Mouse (Mus musculus) lung, adult 2 months (tissue): Measurements from ENCODE around the gene Aurkc. TPM values are rescaled to one million over a fixed set of nuclear protein-coding genes. Genes with fewer than 3 reads are reported as not detected.
"Not testable (repeated sequence)": the region's sequence is repeated elsewhere in the genome, so short reads cannot be mapped to it uniquely, and the experiment has no call there.

Source experiments
- DNase-seq: peaks from one replicate; pipeline ENCODE4 v3.0.0; 2022
- H3K4me1 ChIP-seq: fragments of 200-500 bp; 2 replicates; pipeline ENCODE4 v1.6.1; 2011; ENCODE audit warnings: low read length; ENCODE audit not compliant: control insufficient read depth, insufficient read depth
- H3K4me3 ChIP-seq: fragments of 200-500 bp; replicated peaks from 2 replicates; pipeline ENCODE3; 2011; ENCODE audit warnings: low read depth, mild to moderate bottlenecking, control low read depth, low read length; ENCODE audit errors: extremely low read depth
- CTCF ChIP-seq: fragments of 200-500 bp; IDR thresholded peaks from 2 replicates; pipeline ENCODE4 v1.5.1; 2011; ENCODE audit warnings: mild to moderate bottlenecking, low read length, control low read depth; ENCODE audit not compliant: insufficient read depth
- POLR2A ChIP-seq: fragments of 200-500 bp; IDR thresholded peaks from 2 replicates; pipeline ENCODE4 v1.6.1; 2011; ENCODE audit warnings: low read depth, mild to moderate bottlenecking, control low read depth, low read length, borderline replicate concordance; ENCODE audit errors: extremely low read depth
- WGBS: fragments of 180-500 bp; shearing (Covaris S2); methylation state at CpG from one replicate; pipeline ENCODE4 v1.1.7; 2018; 5-methylcytosine and 5-hydroxymethylcytosine counted together
- polyA plus RNA-seq: library from polyadenylated mRNA; depleted of rRNA; stranded (reverse); fragments of >200 nt; gene quantifications from 2 replicates; pipeline ENCODE4 v1.2.3, GENCODE M21; 2012; rRNA removed

The Aurkc gene
- polyA plus RNA-seq, result 0.21 TPM in 1 of 2 replicates, not detected in the other

GRCm38 (mm10) chr7:6995251-6995650, at the start of gene Aurkc:
Aurkc (plus strand) TSS chr7:6995300.
- 67% methylated on average over 11 of the region's 11 CpGs for WGBS
- DNase-seq, H3K4me3 ChIP-seq, H3K4me1 ChIP-seq: not testable (repeated sequence)

DNA sequence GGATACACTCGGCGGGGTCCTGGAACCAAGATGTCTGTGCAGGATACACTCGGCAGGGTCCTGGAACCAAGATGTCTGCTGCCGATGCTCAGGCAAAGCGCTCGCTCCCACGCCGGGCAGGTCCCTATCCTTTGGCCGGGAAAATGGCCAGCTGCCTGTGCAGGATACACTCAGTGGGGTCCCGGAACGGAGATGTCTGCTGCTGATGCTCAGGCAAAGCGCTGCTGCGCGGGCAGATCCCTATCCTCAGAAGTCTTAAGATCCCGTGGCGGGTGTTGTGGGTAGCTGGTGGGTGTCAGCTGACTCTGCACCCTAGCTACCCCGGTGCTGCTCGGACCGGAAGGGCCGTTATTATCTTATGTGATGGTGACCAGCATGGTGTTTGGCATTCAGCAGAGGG, 47.0 kb upstream of the Aurkc start:
- H3K4me1 ChIP-seq, DNase-seq: not testable (repeated sequence)
- WGBS, result 90% methylated on average over 20 of the region's 20 CpGs

DNA sequence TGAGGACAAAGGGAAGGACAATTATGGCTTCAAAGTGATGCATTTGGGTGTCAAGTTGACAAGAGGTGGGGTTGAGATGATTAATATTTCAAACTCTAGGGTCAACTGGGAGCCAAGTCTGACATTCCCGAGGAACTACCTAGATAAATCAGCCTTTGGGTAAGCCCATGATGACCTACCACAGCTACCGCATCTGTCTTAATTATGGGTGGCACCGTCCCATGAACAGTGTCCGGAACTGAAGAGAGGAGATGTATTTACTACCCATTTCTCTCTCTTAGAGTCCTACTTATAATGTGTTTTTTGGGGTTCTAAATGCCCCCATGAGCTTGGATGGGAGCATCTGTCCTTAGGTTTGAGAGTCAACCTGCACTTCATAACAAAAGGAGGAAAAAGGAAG, 38.5 kb upstream of the Aurkc start:
- no peak for DNase-seq
- TF ChIP-seq CTCF (no peak), POLR2A (no peak)
- Histone ChIP-seq H3K4me1 (no peaks in the 10 kb centered on the region), H3K4me3 (no peak overlapping the region)
- 76% methylated on average over 4 of the region's 4 CpGs for WGBS

More for the DNA sequence above, 47.0 kb upstream of the Aurkc start:
- H3K4me3 ChIP-seq, result not testable (repeated sequence)

DNA sequence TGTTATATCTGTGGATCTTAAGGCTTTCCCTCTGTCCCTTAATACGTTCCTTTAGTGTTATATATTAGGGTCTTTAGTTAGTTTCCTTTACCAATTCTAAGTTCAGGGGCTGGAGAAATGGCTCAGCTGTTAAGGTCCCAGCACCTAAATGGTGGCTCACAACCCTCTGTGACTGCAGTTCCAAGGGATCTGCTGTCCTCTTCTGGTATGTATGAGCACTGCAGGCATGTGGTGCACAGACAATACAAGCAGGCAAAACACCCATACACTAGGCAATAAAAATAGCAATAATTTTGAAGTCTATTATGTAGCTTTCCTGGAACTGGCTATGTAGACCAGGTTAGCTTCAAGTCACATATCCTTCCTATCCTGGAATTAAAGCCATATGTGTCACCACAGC, 36.5 kb upstream of the Aurkc start:
- Histone ChIP-seq H3K4me1 (no peaks in the 10 kb centered on the region), H3K4me3 (no peak overlapping the region)
- 85% methylated on average over 1 of the region's 1 CpGs for WGBS
- TF ChIP-seq POLR2A (no peak), CTCF (no peak)
- no peak for DNase-seq

DNA sequence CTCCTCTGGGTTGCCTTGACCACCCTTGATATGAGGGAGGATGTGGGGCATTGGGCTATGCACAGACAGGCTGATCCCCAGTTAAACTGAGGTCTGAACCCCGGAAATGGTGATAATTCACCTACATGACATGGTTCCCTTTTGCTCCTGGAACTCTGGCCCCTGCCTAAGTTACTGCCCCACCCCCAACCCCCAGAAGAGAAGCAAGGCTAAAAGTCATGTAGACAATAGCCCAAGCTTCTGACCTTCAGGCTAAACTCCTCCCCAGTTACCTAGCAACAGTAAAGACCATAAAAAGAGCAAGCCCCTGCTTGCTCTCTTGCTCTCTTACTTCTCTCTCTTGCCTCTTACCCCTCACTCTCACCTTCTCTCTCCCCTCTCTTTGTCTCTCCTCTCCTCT, 21.5 kb upstream of the Aurkc start:
- 67% methylated on average over 1 of the region's 1 CpGs for WGBS
- Histone ChIP-seq H3K4me1 (no peaks in the 10 kb centered on the region), H3K4me3 (no peak overlapping the region)
- DNase-seq, result no peak
- TF ChIP-seq POLR2A (no peak), CTCF (no peak)

- TF ChIP-seq POLR2A, result no peak
- TF ChIP-seq CTCF, result no peak
- H3K4me1 ChIP-seq, result no peaks in the 10 kb centered on the region
- no peak overlapping the region for H3K4me3 ChIP-seq
- no peak for DNase-seq
- WGBS, result 90% methylated on average over 19 of the region's 19 CpGs
Measured at GRCm38 (mm10) chr7:6976890-6977289, 18.2 kb upstream of the Aurkc start.

GRCm38 (mm10) chr7:6998914-6999313, 3.8 kb downstream of the Aurkc start:
- DNase-seq, H3K4me3 ChIP-seq, H3K4me1 ChIP-seq: not testable (repeated sequence)
- WGBS, result 49% methylated on average over 3 of the region's 3 CpGs

DNA sequence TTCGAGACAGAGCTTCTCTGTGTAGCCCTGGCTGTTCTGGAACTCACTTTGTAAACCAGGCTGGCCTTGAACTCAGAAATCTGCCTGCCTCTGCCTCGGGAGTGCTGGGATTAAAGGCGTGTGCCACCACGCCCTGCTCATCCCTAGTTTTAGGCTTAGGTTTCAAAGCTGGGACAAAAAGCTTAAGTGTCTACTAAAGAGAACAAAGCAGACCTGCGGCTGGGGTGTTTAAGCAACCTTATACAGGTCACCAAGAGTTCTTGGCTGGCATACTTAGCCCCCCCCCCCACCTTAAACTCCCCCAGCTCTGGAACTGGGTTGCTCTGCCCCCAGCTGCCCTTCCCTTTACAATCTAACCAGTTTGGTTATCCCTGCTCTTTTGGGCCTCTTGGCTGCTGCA, 10.3 kb downstream of the Aurkc start:
- not testable (repeated sequence) for H3K4me1 ChIP-seq, H3K4me3 ChIP-seq, DNase-seq
- WGBS, result 63% methylated on average over 5 of the region's 5 CpGs

GRCm38 (mm10) chr7:7027445-7027844, 32.3 kb downstream of the Aurkc start:
- Histone ChIP-seq H3K4me1 (no peaks in the 10 kb centered on the region), H3K4me3 (no peak overlapping the region)
- no peak for DNase-seq
- TF ChIP-seq POLR2A (no peak), CTCF (no peak)

DNA sequence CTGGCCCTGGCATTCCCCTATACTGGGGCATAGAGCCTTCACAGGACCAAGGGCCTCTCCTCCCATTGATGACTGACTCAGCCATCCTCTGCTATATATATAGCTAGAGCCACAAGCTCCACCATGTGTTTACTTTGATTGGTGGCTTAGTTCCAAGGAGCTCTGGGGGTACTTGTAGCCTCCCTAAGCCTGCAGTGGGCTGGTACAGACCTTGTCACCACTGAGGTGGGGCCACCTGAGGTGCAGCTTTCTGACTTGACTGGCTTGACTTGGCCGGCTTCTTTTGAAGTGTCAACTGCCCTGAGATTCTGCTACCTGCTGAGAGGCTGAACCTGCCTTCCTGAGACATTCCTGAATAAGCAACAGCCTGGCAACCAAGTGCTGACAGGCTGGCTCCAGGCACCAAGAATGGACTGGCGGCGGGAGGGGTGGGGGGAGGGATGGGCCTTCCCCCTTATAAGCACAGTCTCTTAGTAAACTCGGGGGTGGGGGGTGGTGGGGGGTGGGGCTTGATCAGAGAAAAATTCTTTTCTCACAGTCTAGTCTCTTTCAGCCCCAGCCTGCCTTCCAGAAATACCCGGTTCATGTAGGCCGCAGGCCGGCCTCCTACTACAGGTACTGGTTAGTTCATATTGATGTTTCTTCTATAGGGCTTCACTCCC, 54.7 kb downstream of the Aurkc start:
- not testable (repeated sequence) for DNase-seq, H3K4me3 ChIP-seq, H3K4me1 ChIP-seq
- WGBS, result 48% methylated on average over 7 of the region's 7 CpGs

Other genes starting within 250 kb of the Aurkc start
- gene Zfp954, start 126.2 kb downstream of the Aurkc start, polyA plus RNA-seq, result 5.3 and 7.4 TPM in 2 replicates
- gene Zfp773, start 141.5 kb downstream of the Aurkc start, polyA plus RNA-seq, result 0.19 and 0.37 TPM in 2 replicates
- gene Zfp418, start 176.0 kb downstream of the Aurkc start, polyA plus RNA-seq, result 0.66 and 1.1 TPM in 2 replicates
- 1.1 and 2.1 TPM in 2 replicates for gene Zfp772, start 214.7 kb downstream of the Aurkc start, polyA plus RNA-seq